Mouse (Mus musculus): ENCODE results near the gene Ferd3l. TPM values are rescaled to one million over a fixed set of nuclear protein-coding genes. Genes with fewer than 3 reads are reported as not detected.

Ferd3l gene
- not detected in 2 replicates for total RNA-seq (2014; fragmentation: Nextera tagmentation)
- total RNA-seq (2017), result not detected in 2 replicates

DNA sequence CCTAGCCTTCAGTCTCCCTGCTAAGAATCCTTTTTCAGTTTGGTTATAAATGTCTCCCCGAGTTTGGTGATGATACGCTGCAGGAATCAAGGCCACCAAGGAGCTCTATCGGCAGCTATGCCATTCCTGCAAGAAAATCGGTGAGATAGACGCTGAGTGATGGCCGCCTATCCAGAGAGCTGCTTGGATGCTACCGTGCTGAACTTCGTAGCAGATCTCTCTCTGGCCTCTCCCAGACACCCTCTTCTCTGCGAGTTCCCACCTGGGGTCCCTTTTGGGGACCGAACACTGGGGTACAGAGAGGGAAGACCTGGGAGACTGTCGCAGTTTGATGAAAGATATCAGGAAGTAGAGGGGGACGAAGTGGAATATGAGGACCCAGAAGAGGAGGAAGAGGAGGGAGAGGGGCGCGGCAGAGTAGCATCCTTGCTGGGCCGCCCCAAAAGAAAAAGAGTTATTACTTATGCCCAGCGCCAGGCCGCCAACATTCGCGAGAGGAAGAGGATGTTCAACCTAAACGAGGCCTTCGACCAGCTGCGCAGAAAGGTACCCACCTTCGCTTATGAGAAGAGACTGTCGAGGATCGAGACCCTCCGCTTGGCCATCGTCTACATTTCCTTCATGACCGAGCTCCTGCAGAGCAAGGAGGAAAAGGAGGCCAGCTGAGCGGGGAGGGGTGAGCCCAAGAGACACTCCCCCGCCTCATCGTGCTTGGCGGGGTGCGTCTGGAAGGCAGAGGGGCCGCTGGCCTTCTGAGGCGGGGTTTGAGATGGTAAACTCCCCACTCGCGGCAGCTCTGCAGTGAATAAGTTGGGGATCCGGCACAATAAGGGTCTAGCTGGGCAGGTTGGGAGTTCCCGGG is at the start of gene Ferd3l:
Gene Ferd3l (plus strand): TSS at position 95 of the 862 bp plus-strand sequence.
- no peak for ATAC-seq (replicated peaks; ENCODE audit: low FRiP score, low TSS enrichment, poor library complexity, severe bottlenecking)

GRCm38 (mm10) chr12:33893956-33894355 is 34.3 kb upstream of the Ferd3l start:
- no peak for ATAC-seq (replicated peaks; ENCODE audit: low FRiP score, low TSS enrichment, poor library complexity, severe bottlenecking)

- no peak for ATAC-seq (replicated peaks; ENCODE audit: low FRiP score, low TSS enrichment, poor library complexity, severe bottlenecking)
Measured at GRCm38 (mm10) chr12:33894621-33895020, 33.6 kb upstream of the Ferd3l start.

- no peak for ATAC-seq (replicated peaks; ENCODE audit: low FRiP score, low TSS enrichment, poor library complexity, severe bottlenecking)
Measured at GRCm38 (mm10) chr12:33926751-33927150, 1.5 kb upstream of the Ferd3l start.

GRCm38 (mm10) chr12:33927334-33928098 is 709 bp upstream of the Ferd3l start:
- ATAC-seq (replicated peaks; ENCODE audit: low FRiP score, low TSS enrichment, poor library complexity, severe bottlenecking), result no peak

DNA sequence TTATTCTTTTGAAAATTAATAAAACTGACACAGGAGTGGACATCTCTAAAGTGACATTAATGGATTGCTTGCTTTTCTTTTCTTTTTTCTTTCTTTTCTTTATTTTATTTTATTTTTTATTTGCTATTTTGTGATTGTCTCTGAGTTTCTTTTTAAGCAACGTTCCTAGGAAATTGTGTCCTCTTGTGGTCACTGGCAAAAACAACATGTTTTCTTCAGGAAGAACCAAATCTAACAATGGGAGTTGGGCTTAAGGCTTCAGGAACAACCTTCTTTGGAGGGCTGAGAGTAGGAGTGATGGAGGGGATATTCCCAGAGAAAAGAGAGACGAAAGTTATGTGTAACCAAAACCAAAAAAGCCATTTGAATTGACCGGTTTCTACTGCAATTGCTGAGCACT is 24.6 kb downstream of the Ferd3l start:
- no peak for ATAC-seq (replicated peaks; ENCODE audit: low FRiP score, low TSS enrichment, poor library complexity, severe bottlenecking)

- no peak for ATAC-seq (replicated peaks; ENCODE audit: low FRiP score, low TSS enrichment, poor library complexity, severe bottlenecking)
Measured at GRCm38 (mm10) chr12:33954931-33955565, 26.8 kb downstream of the Ferd3l start.

DNA sequence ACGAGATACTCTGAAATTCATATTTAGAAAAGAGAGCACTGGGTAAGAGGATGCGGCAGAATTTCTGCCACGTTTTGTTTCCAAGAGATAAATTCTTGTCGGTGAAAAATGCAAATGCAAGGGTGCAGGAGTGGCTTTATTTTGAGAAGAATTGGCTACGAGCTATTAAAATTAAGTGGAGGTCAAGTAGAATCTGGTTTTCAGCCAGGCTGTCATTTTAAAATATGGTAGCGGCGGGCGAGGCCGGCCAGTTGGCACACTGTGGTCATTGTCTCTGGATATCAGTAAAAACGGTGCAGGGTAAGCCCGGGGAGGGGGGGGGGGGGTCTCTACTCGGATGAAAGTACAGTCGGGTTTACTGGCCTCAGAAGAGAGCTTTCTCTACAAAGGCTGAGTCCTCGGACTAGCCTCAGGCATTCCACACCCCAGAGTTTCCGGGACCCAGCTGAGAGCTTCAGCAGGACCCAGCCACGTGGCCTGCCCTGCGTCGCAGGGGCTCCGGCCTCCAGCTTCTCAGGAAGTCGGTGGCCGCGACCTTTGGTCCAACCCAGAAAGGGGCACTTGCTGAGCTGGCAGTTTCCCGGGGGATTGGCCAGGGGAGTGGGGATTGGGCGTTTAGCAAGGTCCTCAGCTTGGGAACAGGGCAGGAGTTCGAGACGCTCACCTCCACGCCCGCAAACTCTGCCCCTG is 27.5 kb downstream of the Ferd3l start:
- no peak for ATAC-seq (replicated peaks; ENCODE audit: low FRiP score, low TSS enrichment, poor library complexity, severe bottlenecking)

- ATAC-seq (replicated peaks; ENCODE audit: low FRiP score, low TSS enrichment, poor library complexity, severe bottlenecking), result no peak
Measured at GRCm38 (mm10) chr12:33956576-33957399, 28.6 kb downstream of the Ferd3l start.

DNA sequence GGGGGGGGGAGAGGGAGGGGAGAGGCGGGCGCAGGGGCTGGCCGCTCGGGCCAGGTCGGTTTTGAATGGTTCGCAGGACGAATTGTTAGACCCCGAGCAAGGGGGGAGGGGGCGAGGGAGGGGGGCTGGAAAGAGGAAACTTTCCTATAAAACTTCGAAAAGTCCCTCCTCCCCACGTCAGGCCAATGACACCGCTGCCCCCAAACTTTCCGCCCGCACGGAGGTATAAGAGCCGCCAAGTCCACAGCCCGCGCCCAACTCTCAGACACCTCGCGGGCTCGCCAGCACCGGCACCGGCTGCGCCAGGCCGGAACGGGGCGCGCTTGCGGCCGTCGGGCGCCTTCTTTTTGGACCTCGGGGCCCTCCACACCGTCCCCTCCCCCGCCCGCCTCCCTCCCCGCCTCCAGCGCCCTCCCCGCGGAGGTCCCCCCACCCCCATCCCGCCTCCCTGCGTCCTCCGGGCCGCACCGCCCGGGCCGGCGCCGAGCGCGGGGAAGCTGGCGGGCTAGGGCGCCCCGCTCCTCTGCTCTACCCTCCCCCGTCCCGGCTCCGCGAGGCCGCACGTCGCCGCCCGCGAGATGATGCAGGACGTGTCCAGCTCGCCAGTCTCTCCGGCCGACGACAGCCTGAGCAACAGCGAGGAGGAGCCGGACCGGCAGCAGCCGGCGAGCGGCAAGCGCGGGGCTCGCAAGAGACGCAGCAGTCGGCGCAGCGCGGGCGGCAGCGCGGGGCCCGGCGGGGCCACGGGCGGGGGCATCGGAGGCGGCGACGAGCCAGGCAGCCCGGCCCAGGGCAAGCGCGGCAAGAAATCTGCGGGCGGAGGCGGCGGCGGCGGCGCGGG is 29.4 kb downstream of the Ferd3l start, which contains the start of gene Twist1:
Gene Twist1 (plus strand): TSS at position 272 of the 841 bp plus-strand sequence.
- ATAC-seq (replicated peaks; ENCODE audit: low FRiP score, low TSS enrichment, poor library complexity, severe bottlenecking), result no peak

DNA sequence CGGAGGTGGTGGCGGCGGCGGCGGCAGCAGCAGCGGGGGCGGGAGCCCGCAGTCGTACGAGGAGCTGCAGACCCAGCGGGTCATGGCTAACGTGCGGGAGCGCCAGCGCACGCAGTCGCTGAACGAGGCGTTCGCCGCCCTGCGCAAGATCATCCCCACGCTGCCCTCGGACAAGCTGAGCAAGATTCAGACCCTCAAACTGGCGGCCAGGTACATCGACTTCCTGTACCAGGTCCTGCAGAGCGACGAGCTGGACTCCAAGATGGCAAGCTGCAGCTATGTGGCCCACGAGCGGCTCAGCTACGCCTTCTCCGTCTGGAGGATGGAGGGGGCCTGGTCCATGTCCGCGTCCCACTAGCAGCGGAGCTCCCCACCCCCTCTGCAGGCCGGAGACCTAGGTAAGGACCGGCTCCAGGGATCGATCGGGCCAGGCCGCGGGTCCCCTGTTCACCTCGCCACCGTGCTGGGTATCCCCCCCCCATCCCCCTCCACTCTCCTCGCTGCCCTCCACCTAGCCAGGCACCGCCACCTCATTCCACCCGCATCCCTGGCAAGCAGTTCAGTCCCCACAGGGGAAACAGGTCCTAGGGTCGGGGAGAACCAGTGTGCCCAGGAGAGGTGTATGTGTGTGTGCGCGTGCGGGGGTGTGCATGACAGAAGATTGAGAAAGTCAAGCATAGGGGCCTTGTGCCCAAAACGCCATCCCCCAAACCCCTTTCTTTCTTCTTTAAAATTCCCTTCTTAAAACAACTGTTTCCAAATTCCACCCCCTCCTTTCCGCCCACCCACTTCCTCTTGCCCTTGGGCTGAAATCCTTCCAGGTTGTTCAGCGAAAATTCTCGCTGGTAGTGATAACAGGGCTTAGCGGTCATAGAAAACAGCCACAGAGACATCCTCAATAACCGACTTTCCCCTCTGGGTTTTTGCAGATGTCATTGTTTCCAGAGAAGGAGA is 30.3 kb downstream of the Ferd3l start:
- no peak for ATAC-seq (replicated peaks; ENCODE audit: low FRiP score, low TSS enrichment, poor library complexity, severe bottlenecking)

GRCm38 (mm10) chr12:33959206-33959605 is 31.0 kb downstream of the Ferd3l start:
- ATAC-seq (replicated peaks; ENCODE audit: low FRiP score, low TSS enrichment, poor library complexity, severe bottlenecking), result no peak

DNA sequence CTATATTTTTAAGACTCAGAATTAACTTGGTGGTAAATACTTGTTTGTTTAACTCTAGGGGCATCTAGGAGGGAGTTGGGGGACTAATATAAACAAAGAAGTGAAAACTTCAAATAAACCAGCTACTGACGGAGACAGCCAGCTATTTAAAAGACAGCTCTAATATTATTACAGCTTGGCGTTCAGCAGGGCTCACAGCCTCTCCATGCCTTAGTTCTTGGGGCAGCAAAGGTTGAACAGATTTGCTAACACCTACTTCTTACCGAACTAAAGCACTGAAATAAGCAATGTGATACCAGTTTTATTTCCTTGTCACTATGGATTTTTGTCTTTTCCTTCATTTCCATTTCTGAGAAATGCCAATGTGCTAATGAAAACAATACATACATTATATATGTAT is 31.6 kb downstream of the Ferd3l start:
- no peak for ATAC-seq (replicated peaks; ENCODE audit: low FRiP score, low TSS enrichment, poor library complexity, severe bottlenecking)

DNA sequence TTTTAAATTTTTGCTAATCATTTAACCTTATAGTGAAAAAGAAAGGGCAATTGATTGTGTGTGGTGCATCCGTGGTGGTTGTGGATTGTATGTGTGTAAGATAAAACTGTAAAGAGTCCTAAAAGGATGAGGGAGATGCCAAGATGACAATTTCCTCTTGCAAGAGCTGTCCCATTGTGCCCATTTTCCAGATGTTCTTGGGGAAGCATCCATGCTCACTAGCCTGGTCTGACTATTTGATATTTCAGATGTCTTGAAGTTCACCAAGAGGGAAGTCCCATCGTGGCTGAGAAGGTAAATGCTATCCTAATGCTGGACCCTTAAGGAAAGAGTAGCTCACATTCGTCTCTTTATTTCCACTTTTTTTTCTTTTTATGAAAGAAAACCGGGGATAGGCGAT is 32.8 kb downstream of the Ferd3l start:
- ATAC-seq (replicated peaks; ENCODE audit: low FRiP score, low TSS enrichment, poor library complexity, severe bottlenecking), result no peak

DNA sequence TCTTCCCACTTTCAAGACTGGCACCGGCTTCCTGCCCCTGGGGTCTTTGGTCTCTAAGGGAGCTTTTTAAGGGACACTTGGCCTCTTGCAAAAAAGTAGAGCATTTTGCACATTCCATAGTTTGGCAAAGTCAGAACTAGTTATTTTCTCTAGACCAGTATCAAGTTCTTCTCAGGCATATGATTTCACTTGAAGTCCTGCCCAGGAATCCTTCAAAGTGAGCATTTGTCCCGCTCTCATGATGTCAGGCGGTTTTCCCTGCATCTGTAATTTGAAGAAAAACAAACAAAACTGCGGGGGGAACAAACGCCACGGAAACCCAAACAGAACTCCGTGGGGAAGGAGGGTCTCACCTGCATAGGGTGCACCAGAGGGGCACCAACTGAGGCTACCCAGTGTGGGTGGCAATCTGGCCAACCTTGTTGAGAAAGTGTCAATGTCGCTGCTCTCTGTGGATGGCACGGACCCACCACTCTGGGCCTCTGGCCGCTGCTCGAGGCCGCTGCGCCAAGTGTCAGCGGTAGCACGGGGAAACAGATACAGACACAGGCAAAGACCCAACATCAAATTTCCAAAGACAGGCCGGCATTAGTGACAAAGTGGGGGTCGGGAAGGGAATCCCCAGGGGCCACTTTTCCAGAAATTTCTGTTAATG is 34.0 kb downstream of the Ferd3l start:
- no peak for ATAC-seq (replicated peaks; ENCODE audit: low FRiP score, low TSS enrichment, poor library complexity, severe bottlenecking)

GRCm38 (mm10) chr12:33962773-33963130 is 34.5 kb downstream of the Ferd3l start:
- ATAC-seq (replicated peaks; ENCODE audit: low FRiP score, low TSS enrichment, poor library complexity, severe bottlenecking), result no peak
